Mouse (Mus musculus) kidney, adult 2 months (tissue): ENCODE data around the gene Utp11. TPM values are rescaled to one million over a fixed set of nuclear protein-coding genes. Genes with fewer than 3 reads are reported as not detected.
A peak's percentile ranks its signal among the peaks of the same experiment; 100 is the strongest.
"Not testable (repeated sequence)": the region's sequence is repeated elsewhere in the genome, so short reads cannot be mapped to it uniquely, and the experiment has no call there.

Source experiments
- DNase-seq: peaks from one replicate; pipeline ENCODE4 v3.0.0; 2021
- H3K27ac ChIP-seq: fragments of 200-500 bp; 2 replicates; pipeline ENCODE4 v1.5.1; 2012; ENCODE audit warnings: low read depth, low read length, control low read depth, inconsistent platforms; ENCODE audit not compliant: insufficient read depth
- H3K27me3 ChIP-seq: fragments of 200-500 bp; replicated peaks from 2 replicates; pipeline ENCODE4 v1.6.1; 2012; ENCODE audit warnings: mild to moderate bottlenecking, moderate library complexity, low read length, inconsistent platforms; ENCODE audit not compliant: control insufficient read depth, insufficient read depth
- H3K36me3 ChIP-seq: fragments of 200-500 bp; 2 replicates; pipeline ENCODE4 v1.6.1; 2012; ENCODE audit warnings: mild to moderate bottlenecking, moderate library complexity, low read length, inconsistent platforms; ENCODE audit not compliant: control insufficient read depth, insufficient read depth
- H3K4me1 ChIP-seq: fragments of 200-500 bp; 2 replicates; pipeline ENCODE4 v1.6.1; 2011; ENCODE audit warnings: low read length; ENCODE audit not compliant: control insufficient read depth, insufficient read depth
- H3K4me3 ChIP-seq: fragments of 200-500 bp; 2 replicates; pipeline ENCODE4 v1.5.1; 2011; ENCODE audit warnings: mild to moderate bottlenecking, low read depth, low read length, control low read depth; ENCODE audit not compliant: insufficient read depth
- CTCF ChIP-seq: fragments of 200-500 bp; conservative IDR thresholded peaks from 2 replicates; pipeline ENCODE4 v1.5.1; 2011; ENCODE audit warnings: low read depth, mild to moderate bottlenecking, control low read depth, low read length, moderate library complexity, mixed read lengths; ENCODE audit not compliant: insufficient read depth, insufficient read length
- POLR2A ChIP-seq: fragments of 200-500 bp; IDR thresholded peaks from one replicate; pipeline ENCODE4 v1.6.1; 2011; ENCODE audit warnings: low read depth, low read length, control low read depth
- WGBS: fragments of 180-500 bp; shearing (Covaris S2); methylation state at CpG from one replicate; pipeline ENCODE4 v1.1.7; 2018; 5-methylcytosine and 5-hydroxymethylcytosine counted together
- polyA plus RNA-seq: library from polyadenylated mRNA; depleted of rRNA; stranded (reverse); fragments of >200 nt; gene quantifications from 2 replicates; pipeline ENCODE4 v1.2.3, GENCODE M21; 2012

Utp11 gene
- polyA plus RNA-seq, 1 experiment: 7.9 TPM

GRCm38 (mm10) chr4:124709961-124710446 is 16.6 kb upstream of the Utp11 start:
- Histone ChIP-seq H3K27me3 (no peaks in the 10 kb centered on the region), H3K4me3 (peak overlapping the region; percentile 38; the same call in 1 of the 2 replicates), H3K4me1 (peaks cover 15% of the 10 kb centered on the region; the same call in 1 of the 2 replicates), H3K36me3 (no peaks in the 10 kb centered on the region), H3K27ac (peak overlapping the region; percentile 55)
- WGBS: 7% methylated on average over 18 of the region's 18 CpGs
- TF ChIP-seq POLR2A (no peak), CTCF (no peak)
- peak; percentile 64 for DNase-seq

- peak; percentile 95 for DNase-seq
- no peaks in the 10 kb centered on the region for H3K36me3 ChIP-seq
- H3K27me3 ChIP-seq: no peaks in the 10 kb centered on the region
- WGBS: 3% methylated on average over 41 of the region's 41 CpGs
- TF ChIP-seq POLR2A: no peak
- TF ChIP-seq CTCF: no peak
- peak overlapping the region; percentile 33 for H3K4me3 ChIP-seq
- peaks cover 15% of the 10 kb centered on the region; the same call in 1 of the 2 replicates for H3K4me1 ChIP-seq
- peak overlapping the region; percentile 82 for H3K27ac ChIP-seq
Measured at GRCm38 (mm10) chr4:124708518-124709477, 15.4 kb upstream of the Utp11 start.

GRCm38 (mm10) chr4:124708200-124708517 is 14.8 kb upstream of the Utp11 start:
- H3K4me3 ChIP-seq, H3K36me3 ChIP-seq, DNase-seq, H3K27me3 ChIP-seq, H3K27ac ChIP-seq: not testable (repeated sequence)
- H3K4me1 ChIP-seq: peaks cover 18% of the 10 kb centered on the region; the same call in 1 of the 2 replicates
- WGBS: 45% methylated on average over 1 of the region's 1 CpGs

- WGBS: 91% methylated on average over 25 of the region's 25 CpGs
- DNase-seq: not testable (repeated sequence)
Measured at GRCm38 (mm10) chr4:124707381-124708199, 14.2 kb upstream of the Utp11 start.

GRCm38 (mm10) chr4:124705661-124706269 is 12.4 kb upstream of the Utp11 start:
- H3K4me1 ChIP-seq: peaks cover 18% of the 10 kb centered on the region; the same call in 1 of the 2 replicates
- no peak for DNase-seq
- no peak for TF ChIP-seq POLR2A
- TF ChIP-seq CTCF: no peak
- peak overlapping the region; percentile 78 for H3K27ac ChIP-seq
- no peaks in the 10 kb centered on the region for H3K27me3 ChIP-seq
- no peak overlapping the region for H3K4me3 ChIP-seq
- no peaks in the 10 kb centered on the region for H3K36me3 ChIP-seq
- WGBS: 70% methylated on average over 23 of the region's 23 CpGs

More at GRCm38 (mm10) chr4:124707381-124708199, 14.2 kb upstream of the Utp11 start:
- H3K27ac ChIP-seq, H3K4me3 ChIP-seq, H3K36me3 ChIP-seq, H3K27me3 ChIP-seq: not testable (repeated sequence)
- H3K4me1 ChIP-seq: peaks cover 18% of the 10 kb centered on the region; the same call in 1 of the 2 replicates

GRCm38 (mm10) chr4:124704797-124705474 is 11.5 kb upstream of the Utp11 start:
- Histone ChIP-seq H3K4me1 (peaks cover 14% of the 10 kb centered on the region; the same call in 1 of the 2 replicates), H3K4me3 (no peak overlapping the region)
- DNase-seq: peak; percentile 74

More at GRCm38 (mm10) chr4:124704797-124705474, 11.5 kb upstream of the Utp11 start:
- no peak for TF ChIP-seq POLR2A
- TF ChIP-seq CTCF: no peak
- 32% methylated on average over 11 of the region's 11 CpGs for WGBS
- Histone ChIP-seq H3K27ac (peak overlapping the region; percentile 78), H3K36me3 (no peaks in the 10 kb centered on the region), H3K27me3 (no peaks in the 10 kb centered on the region)
